Mouse (Mus musculus) retina, postnatal 1 day (tissue): ENCODE measurements around the gene Prpf38b.

Source experiments
- DNase-seq: peaks from one replicate; pipeline ENCODE4 v3.0.0-alpha.2; 2012

The Prpf38b gene

DNA sequence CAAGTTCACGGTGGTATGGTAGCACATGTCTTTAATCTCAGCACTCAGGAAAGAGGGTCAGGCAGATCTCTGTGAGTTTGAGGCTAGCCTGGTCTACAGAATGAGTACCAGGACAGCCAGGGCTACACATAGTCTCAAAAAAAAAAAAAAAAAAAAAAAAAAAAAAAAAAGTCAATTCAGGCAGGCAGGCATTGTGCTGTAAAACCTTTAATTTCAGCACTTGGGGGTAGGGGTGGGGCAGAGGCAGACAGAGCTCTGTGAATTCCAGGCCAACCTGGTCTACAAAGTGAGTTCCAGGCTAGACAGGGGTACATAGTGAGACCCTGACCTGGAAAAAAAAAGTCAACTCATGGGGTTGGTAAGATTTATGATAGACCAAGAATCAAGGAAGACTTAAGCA is 53.8 kb downstream of the Prpf38b start:
- no peak for DNase-seq

DNA sequence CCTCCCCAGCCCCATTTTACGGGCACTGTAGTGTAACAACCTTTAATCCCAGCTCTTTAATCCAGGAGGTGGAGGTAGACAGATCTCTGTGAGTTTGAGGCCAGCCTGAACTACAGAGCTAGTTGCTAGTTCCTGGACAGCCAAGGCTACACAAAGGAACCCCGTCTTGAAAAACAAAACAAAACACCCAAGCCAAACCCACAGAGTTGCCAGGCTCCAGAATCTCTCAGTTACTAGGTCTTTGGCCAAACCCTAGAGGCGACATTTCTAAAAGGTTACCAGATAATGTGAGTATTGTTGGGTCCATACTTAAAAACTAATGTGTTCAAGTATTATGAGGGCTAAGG is 54.4 kb downstream of the Prpf38b start:
- no peak for DNase-seq

DNA sequence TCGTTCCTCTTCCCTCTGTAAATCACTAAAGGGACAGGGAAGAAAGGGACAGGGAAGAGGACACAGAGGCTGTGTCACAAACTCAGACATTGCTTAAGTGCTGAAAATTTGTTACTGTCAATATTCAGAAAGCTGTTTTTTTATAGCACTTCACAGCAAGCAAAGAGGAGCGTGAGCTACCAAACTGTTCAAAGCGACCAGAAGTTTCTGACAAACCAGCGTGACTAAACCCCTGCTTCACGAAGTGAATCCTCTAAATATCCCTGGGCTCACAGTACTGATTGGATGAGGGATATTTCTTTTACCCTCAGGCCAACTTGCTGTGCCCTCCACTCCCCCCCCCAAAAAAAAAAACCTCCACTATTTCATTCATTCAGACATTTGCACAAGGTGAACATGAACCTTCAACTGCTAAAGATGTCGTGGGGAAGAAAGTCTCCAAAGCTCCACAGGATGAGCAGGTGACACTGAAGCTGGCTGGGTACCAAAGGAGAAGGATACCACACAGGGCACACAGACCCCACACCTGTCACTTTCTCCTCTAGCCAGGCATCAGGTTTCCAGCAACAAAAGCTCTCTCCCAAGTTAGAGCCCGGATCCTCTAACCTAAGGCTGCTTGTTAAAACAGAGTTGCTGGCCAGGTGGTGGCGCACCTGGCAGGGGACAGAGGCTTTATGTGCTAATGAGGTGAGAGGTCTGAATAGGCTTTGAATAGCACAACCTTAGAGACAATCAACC is 55.0 kb downstream of the Prpf38b start:
- DNase-seq = peak; percentile 20

DNA sequence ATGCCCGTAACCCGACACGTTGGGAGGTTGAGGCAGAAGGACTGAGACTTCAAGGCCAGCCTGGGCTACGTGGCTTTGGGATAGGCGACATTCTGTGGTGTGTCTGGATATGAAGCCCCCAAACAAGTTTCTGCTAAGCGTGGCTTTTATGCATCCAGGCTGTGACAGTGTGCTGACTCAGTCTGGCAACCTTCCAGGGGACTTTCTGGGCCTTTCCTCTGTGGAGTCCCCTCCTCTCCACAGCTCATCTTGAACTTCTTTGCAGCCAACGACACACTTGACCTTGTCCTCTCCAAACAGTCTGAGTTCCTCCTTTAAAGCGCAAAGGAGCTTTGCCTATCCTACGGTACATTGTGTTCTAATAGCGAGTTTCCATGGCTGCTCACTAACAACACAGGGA is 55.7 kb downstream of the Prpf38b start:
- peak; percentile 48 for DNase-seq

DNA sequence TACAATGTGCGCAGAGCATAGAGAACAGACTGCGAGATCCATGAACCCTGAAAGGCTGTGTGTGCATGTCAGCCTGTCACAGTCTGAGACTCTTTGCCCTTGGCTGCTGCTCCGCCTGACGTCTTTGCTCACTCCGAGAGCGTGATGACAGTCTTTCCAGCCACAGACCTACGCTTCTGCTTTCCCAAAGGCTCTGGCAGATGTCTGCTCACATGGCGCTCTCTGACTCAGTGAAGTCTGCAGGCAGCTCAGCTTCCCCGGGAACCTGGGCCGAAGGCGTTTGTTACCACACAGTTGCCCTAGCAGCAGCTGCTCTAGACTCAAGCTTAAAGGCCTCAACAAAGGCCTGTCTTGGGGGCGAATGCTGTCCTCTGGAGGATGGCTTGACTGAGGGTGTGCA is 56.2 kb downstream of the Prpf38b start:
- DNase-seq = peak; percentile 61

DNA sequence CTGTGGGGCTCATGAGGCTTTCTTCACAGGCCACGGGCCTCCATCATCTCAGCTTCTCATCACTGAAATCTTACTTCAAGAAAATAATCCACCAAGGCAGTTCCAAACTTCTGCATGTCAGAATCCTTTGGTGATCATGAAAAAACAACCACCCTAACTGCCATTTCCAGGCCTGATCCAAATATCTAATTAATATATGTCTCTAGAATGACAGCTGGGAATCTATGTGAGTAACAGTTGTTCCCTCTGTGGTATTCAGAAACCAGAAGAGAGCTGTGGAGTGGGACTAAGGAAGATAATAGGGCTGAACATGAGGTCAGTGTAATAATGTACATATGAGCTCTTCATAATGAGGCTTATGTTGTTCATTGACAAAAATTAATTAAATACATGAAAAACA is 58.3 kb downstream of the Prpf38b start:
- DNase-seq = no peak
